Mouse (Mus musculus): ENCODE results near the gene 4930595D18Rik. TPM values are rescaled to one million over a fixed set of nuclear protein-coding genes. Genes with fewer than 3 reads are reported as not detected.

Gene 4930595D18Rik
- polyA plus RNA-seq (2012; ENCODE audit: low replicate concordance), result 0.23 TPM in 1 of 2 replicates, not detected in the other

DNA sequence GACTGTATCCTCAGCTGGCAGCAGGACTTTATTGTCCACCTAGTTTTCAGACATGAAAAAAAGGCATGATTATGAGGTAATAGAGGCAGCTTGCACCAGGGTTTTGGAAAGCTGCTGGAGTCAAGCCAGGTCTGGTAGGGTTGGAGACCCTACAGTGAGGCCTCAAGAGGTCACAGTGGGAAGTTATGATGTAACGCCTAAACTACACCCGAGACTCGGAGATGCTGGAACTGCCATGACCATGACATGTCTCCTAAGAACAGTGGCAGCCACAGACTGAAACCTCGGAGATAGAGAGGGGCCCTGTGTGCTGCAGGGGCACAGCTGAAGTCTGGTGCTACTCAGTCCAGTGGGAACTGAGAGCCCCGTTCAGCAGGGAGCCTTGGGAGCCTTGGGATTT, at the start of gene 4930595D18Rik:
TSS of gene 4930595D18Rik (minus strand) at position 16 of the 400 bp plus-strand sequence.

DNA sequence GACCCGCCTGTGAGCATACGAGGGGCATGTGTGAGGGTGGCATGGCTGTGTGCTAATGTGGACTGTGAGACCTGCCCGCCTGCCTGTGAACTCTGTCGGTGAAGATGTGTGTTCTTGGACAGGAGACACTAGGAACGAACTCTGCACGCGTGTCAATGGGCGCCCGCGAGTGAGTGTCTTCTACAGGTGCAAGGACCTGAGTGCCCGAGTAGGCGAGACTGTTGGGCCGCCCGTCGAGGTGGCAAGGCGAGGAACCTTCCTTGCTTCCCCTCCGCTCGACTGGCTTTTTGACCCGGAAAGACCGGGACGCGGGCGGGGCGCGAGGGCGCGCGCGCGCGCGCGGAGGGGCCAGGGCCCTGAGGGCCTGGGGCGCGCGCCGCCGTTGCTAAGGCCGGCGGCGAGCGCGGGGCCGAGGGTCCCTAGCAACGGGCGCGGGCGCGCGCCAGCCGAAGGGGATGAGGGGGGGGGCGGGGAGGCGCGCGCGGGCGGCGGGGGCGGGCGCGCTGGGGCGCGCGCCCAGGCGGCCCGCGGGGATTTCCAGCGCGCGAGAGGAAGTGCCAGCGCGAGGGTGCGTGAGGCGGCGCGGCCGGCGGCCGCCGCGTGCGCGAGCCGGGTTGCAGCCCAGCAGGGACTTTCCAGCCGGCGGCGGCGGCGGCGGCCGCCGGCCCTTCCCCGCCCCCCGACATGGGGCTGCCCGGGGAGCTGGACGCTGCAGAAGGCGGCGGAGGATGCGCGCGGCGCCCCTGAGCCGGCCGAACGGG, 18.3 kb downstream of the 4930595D18Rik start, which contains the start of gene Traf3:
TSS of gene Traf3 (plus strand) at position 540 of the 761 bp plus-strand sequence.

Other genes with a start within 250 kb of the 4930595D18Rik start
- gene Ankrd9, start 205.5 kb downstream of the 4930595D18Rik start, polyA plus RNA-seq (2012; ENCODE audit: low replicate concordance), result 30.1 and 50.5 TPM in 2 replicates
- gene Rcor1, start 145.1 kb downstream of the 4930595D18Rik start, polyA plus RNA-seq (2012; ENCODE audit: low replicate concordance), result 23.0 and 41.3 TPM in 2 replicates
- gene Traf3, start 18.1 kb downstream of the 4930595D18Rik start, polyA plus RNA-seq (2012; ENCODE audit: low replicate concordance), result 16.0 and 26.2 TPM in 2 replicates
- gene Amn, start 86.6 kb upstream of the 4930595D18Rik start, polyA plus RNA-seq (2012; ENCODE audit: low replicate concordance), result 0.33 and 0.59 TPM in 2 replicates
- 16.9 and 23.3 TPM in 2 replicates for gene Cdc42bpb, start 193.2 kb upstream of the 4930595D18Rik start, polyA plus RNA-seq (2012; ENCODE audit: low replicate concordance)
- not detected in 2 replicates for gene Lbhd2, start 222.3 kb upstream of the 4930595D18Rik start, polyA plus RNA-seq (2012; ENCODE audit: low replicate concordance)
- 0.28 and 2.2 TPM in 2 replicates for gene Exoc3l4, start 232.5 kb upstream of the 4930595D18Rik start, polyA plus RNA-seq (2012; ENCODE audit: low replicate concordance)

Data from leukemia stem cell, adult 10-12 weeks (primary cell).